10 mouse cellular contexts compared by ENCODE assay signal in the genomic region with DNA sequence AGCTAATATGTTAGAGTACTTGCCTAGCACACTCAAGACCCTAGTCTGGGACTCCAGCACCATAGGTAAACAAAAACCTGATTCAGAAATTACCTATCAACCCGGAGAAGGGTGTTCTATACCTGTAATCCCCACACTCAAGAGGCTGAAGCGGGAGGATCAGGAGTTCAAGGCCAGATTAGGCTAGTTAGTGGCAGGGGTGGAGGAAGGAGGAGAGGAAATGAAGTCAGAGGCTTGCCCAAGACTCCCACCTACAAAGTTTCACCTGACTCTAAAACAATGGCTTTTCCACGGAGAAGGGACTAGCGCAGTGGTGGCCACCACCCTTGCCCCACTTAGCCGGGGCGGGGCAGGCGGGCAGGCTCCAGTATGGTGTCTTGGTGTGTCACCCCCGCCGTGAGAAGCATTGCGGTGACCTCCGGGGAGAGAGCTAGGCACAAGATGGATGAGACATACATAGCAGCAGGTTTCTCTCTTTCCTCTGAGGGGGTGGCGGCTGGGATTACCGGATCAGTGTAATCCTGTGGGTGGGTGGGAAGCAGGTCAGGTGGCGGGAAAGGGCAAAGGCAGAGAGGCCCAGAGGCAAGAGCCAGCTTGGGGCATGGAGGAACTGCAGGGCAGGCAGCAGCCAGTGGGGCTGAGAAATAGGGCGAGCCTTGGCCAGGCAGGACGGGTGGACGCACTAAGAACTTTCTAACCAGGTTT. TPM values are rescaled to one million over a fixed set of nuclear protein-coding genes. Genes with fewer than 3 reads are reported as not detected.
DNase-seq lines count a peak whose midpoint lies in the region; ATAC-seq and TF ChIP-seq lines count a peak whose summit lies in the region.
"Had no signal": no experiment of that assay in that cellular context is flagged by ENCODE, and none has a peak within 500 bp of the region (broad histone marks: within the 10 kb centered on the region; RNA-seq: fewer than 3 reads in every experiment).

No protein-coding gene starts in this region.

- peak overlapping the region; percentile 12; the same call in 1 of the 2 replicates for H3K4me3 ChIP-seq in lung, embryonic 14.5 days (ENCODE audit: low read depth, low read length)
- peak overlapping the region; percentile 1; the same call in 1 of the 2 replicates for H3K4me3 ChIP-seq in forebrain, embryonic 11.5 days (ENCODE audit: low read depth, low read length)
- H3K4me3 ChIP-seq in liver, embryonic 12.5 days: no peak overlapping the region
- peak overlapping the region; percentile 30 for H3K4me3 ChIP-seq in stomach, embryonic 16.5 days (replicated peaks; ENCODE audit: low read length)

- 20% methylated on average over 17 of the region's 17 CpGs for WGBS in lung, embryonic 14.5 days
- WGBS in forebrain, embryonic 11.5 days: 7% methylated on average over 17 of the region's 17 CpGs
- WGBS in liver, embryonic 12.5 days (ENCODE audit: insufficient replicate concordance): 25% methylated on average over 17 of the region's 17 CpGs
- 22% methylated on average over 15 of the region's 17 CpGs for WGBS in stomach, embryonic 16.5 days

- H3K27ac ChIP-seq in lung, embryonic 14.5 days (ENCODE audit: low read depth): no peak overlapping the region
- peak overlapping the region; percentile 99 for H3K27ac ChIP-seq in forebrain, embryonic 11.5 days (ENCODE audit: low read depth, low read length)
- no peak overlapping the region for H3K27ac ChIP-seq in liver, embryonic 12.5 days
- H3K27ac ChIP-seq in stomach, embryonic 16.5 days (ENCODE audit: low read length): no peak overlapping the region

- H3K4me2 ChIP-seq in lung, embryonic 14.5 days: peak overlapping the region; percentile 58
- peak overlapping the region; percentile 25; the same call in 1 of the 2 replicates for H3K4me2 ChIP-seq in forebrain, embryonic 11.5 days (ENCODE audit: low read depth, low read length, severe bottlenecking)
- peak overlapping the region; percentile 47; the same call in 1 of the 2 replicates for H3K4me2 ChIP-seq in liver, embryonic 12.5 days
- H3K4me2 ChIP-seq in stomach, embryonic 16.5 days (ENCODE audit: low read depth, low read length): peak overlapping the region; percentile 54

- no peaks in the 10 kb centered on the region for H3K9me3 ChIP-seq in lung, embryonic 14.5 days (ENCODE audit: low read depth, low read length)
- H3K9me3 ChIP-seq in forebrain, embryonic 11.5 days (ENCODE audit: control insufficient read depth, low read length): no peaks in the 10 kb centered on the region
- no peaks in the 10 kb centered on the region for H3K9me3 ChIP-seq in liver, embryonic 12.5 days (replicated peaks)
- H3K9me3 ChIP-seq in stomach, embryonic 16.5 days (replicated peaks; ENCODE audit: control insufficient read depth, low read length): no peaks in the 10 kb centered on the region

- H3K27me3 ChIP-seq in lung, embryonic 14.5 days (ENCODE audit: insufficient read depth, low read length): no peaks in the 10 kb centered on the region
- H3K27me3 ChIP-seq in forebrain, embryonic 11.5 days (ENCODE audit: control insufficient read depth, insufficient read depth, low read length): no peaks in the 10 kb centered on the region
- H3K27me3 ChIP-seq in liver, embryonic 12.5 days (replicated peaks): peaks cover 71% of the 10 kb centered on the region
- H3K27me3 ChIP-seq in stomach, embryonic 16.5 days (ENCODE audit: control insufficient read depth, insufficient read depth, low read length): no peaks in the 10 kb centered on the region

- no peak overlapping the region; the same call in 1 of the 2 replicates for H3K9ac ChIP-seq in lung, embryonic 14.5 days
- peak overlapping the region; percentile 43 for H3K9ac ChIP-seq in forebrain, embryonic 11.5 days (ENCODE audit: low read length)
- no peak overlapping the region for H3K9ac ChIP-seq in liver, embryonic 12.5 days
- peak overlapping the region; percentile 62 for H3K9ac ChIP-seq in stomach, embryonic 16.5 days (ENCODE audit: low read length)

- no peak for DNase-seq in lung, embryonic 14.5 days
- no peak for DNase-seq in lung, postnatal 10 days
- DNase-seq in forebrain, embryonic 11.5 days (ENCODE audit: low spot score): peak; percentile 78
- DNase-seq in layer of hippocampus, adult 18-20 months (ENCODE audit: low spot score in 2 of 2): no peak
- DNase-seq in right cerebral cortex, adult 18-20 months: no peak

- TF ChIP-seq CTCF in lung, embryonic 14.5 days (IDR thresholded peaks at IDR 0.05; ENCODE audit: low read depth): no peak

- ATAC-seq in lung, embryonic 14.5 days (ENCODE audit: insufficient read depth): no peak
- peak; percentile 67 for ATAC-seq in forebrain, embryonic 11.5 days (replicated peaks; ENCODE audit: low FRiP score)
- no peak for ATAC-seq in liver, embryonic 12.5 days
- ATAC-seq in stomach, embryonic 16.5 days (ENCODE audit: insufficient read depth, low FRiP score): no peak
- ATAC-seq in activated CD4-positive, CD25-positive, alpha-beta regulatory T cell, adult 4 months: no peak

- no peaks in the 10 kb centered on the region for H3K4me1 ChIP-seq in lung, embryonic 14.5 days (ENCODE audit: insufficient read depth)
- peaks cover 25% of the 10 kb centered on the region; the same call in 1 of the 2 replicates for H3K4me1 ChIP-seq in forebrain, embryonic 11.5 days (replicated peaks; ENCODE audit: control insufficient read depth, insufficient read depth, low read length)
- no peaks in the 10 kb centered on the region; the same call in 1 of the 2 replicates for H3K4me1 ChIP-seq in liver, embryonic 12.5 days
- H3K4me1 ChIP-seq in stomach, embryonic 16.5 days (ENCODE audit: control insufficient read depth, insufficient read depth, low read length): peaks cover 2% of the 10 kb centered on the region

- no peaks in the 10 kb centered on the region for H3K36me3 ChIP-seq in lung, embryonic 14.5 days (ENCODE audit: insufficient read depth)
- H3K36me3 ChIP-seq in forebrain, embryonic 11.5 days (ENCODE audit: control insufficient read depth, insufficient read depth, low read length): no peaks in the 10 kb centered on the region
- no peaks in the 10 kb centered on the region for H3K36me3 ChIP-seq in liver, embryonic 12.5 days
- no peaks in the 10 kb centered on the region for H3K36me3 ChIP-seq in stomach, embryonic 16.5 days (ENCODE audit: control insufficient read depth, insufficient read depth, low read length)

RNA-seq across cellular contexts. Expression of gene Msi1, which starts 25.8 kb away (rescaled TPM):
- polyA plus RNA-seq in lung, embryonic 14.5 days (2014; fragmentation: Nextera tagmentation; extraction: Ambion mirVana): 17.1 and 21.2 TPM in 2 replicates
- polyA plus RNA-seq in forebrain, embryonic 11.5 days (2014; fragmentation: Nextera tagmentation; extraction: Ambion mirVana): 202 and 219 TPM in 2 replicates
- polyA plus RNA-seq in liver, embryonic 12.5 days (2016; fragmentation: Nextera tagmentation; extraction: Ambion mirVana): 2.5 and 2.7 TPM in 2 replicates
- 3.5 and 4.9 TPM in 2 replicates for polyA plus RNA-seq in stomach, embryonic 16.5 days (2015; fragmentation: Nextera tagmentation; extraction: Ambion mirVana)
- total RNA-seq in layer of hippocampus, adult 18-20 months (2021): 10 to 100 TPM; 50.7 to 53.3 TPM
- polyA plus RNA-seq in activated CD4-positive, CD25-positive, alpha-beta regulatory T cell, adult 4 months (2017; shearing (Covaris generic)): not detected
- total RNA-seq: granulocyte monocyte progenitor cell, adult 5-6 weeks; monocyte, adult 5-6 weeks had no signal

RNA-seq across cellular contexts. Expression of gene Cox6a1, which starts 54.8 kb away (rescaled TPM):
- polyA plus RNA-seq in lung, embryonic 14.5 days (2014; fragmentation: Nextera tagmentation; extraction: Ambion mirVana): 842 and 846 TPM in 2 replicates
- 674 and 731 TPM in 2 replicates for polyA plus RNA-seq in forebrain, embryonic 11.5 days (2014; fragmentation: Nextera tagmentation; extraction: Ambion mirVana)
- 783 and 814 TPM in 2 replicates for polyA plus RNA-seq in liver, embryonic 12.5 days (2016; fragmentation: Nextera tagmentation; extraction: Ambion mirVana)
- polyA plus RNA-seq in stomach, embryonic 16.5 days (2015; fragmentation: Nextera tagmentation; extraction: Ambion mirVana): 927 and 1,043 TPM in 2 replicates
- total RNA-seq in layer of hippocampus, adult 18-20 months (2021): 100 to 1,000 TPM; 742 to 760 TPM
- polyA plus RNA-seq in activated CD4-positive, CD25-positive, alpha-beta regulatory T cell, adult 4 months (2017; shearing (Covaris generic)): 100 to 1,000 TPM; 589 to 624 TPM

Comparison
In these comparisons a context has a peak if more than half of its experiments do, and no peak if none do; other contexts are left out.
1. H3K9ac ChIP-seq: peak in forebrain, embryonic 11.5 days (single experiment) and stomach, embryonic 16.5 days (single experiment); none in lung, embryonic 14.5 days (single experiment) and liver, embryonic 12.5 days (single experiment).
2. Peak in every context shown above with its lines, with median percentiles within 50 percentile points of each other: H3K4me2 ChIP-seq.